Mouse (Mus musculus) hindbrain, embryonic 14.5 days (tissue): ENCODE results near the gene Cenpm. TPM values are rescaled to one million over a fixed set of nuclear protein-coding genes. Genes with fewer than 3 reads are reported as not detected.
A peak's percentile ranks its signal among the peaks of the same experiment; 100 is the strongest.

Source experiments
- ATAC-seq: fragments of 200-750 bp; cut with Nextera tagmentation; 2 replicates; pipeline ENCODE4 v1.8.0; 2017; ENCODE audit warnings: moderate number of reproducible peaks, mild to moderate bottlenecking, moderate TSS enrichment, moderate library complexity; ENCODE audit not compliant: low FRiP score
- DNase-seq: peaks from one replicate; pipeline ENCODE4 v3.0.0-alpha.2; 2015; ENCODE audit warnings: low spot score
- H3K27ac ChIP-seq: fragments of 300-500 bp; sonication (generic); 2 replicates; pipeline ENCODE4 v1.5.1; 2014; ENCODE audit warnings: mild to moderate bottlenecking, moderate library complexity
- H3K27me3 ChIP-seq: fragments of 300-500 bp; sonication (generic); 2 replicates; pipeline ENCODE4 v1.6.1; 2014; ENCODE audit warnings: mild to moderate bottlenecking, low read length, mixed read lengths; ENCODE audit not compliant: control insufficient read depth, insufficient read depth
- H3K36me3 ChIP-seq: fragments of 300-500 bp; sonication (generic); replicated peaks from 2 replicates; pipeline ENCODE4 v1.6.1; 2014; ENCODE audit not compliant: control insufficient read depth, insufficient read depth
- H3K4me1 ChIP-seq: fragments of 300-500 bp; sonication (generic); replicated peaks from 2 replicates; pipeline ENCODE4 v1.6.1; 2014; ENCODE audit warnings: antibody characterized with exemption, low read length, mixed read lengths; ENCODE audit not compliant: control insufficient read depth, insufficient read depth
- H3K4me2 ChIP-seq: fragments of 300-500 bp; sonication (generic); replicated peaks from 2 replicates; pipeline ENCODE4 v1.6.1; 2014; ENCODE audit warnings: mild to moderate bottlenecking, moderate library complexity
- H3K4me3 ChIP-seq: fragments of 300-500 bp; sonication (generic); replicated peaks from 2 replicates; pipeline ENCODE4 v1.5.1; 2014; ENCODE audit warnings: mild to moderate bottlenecking, low read length
- H3K9ac ChIP-seq: fragments of 300-500 bp; sonication (generic); 2 replicates; pipeline ENCODE4 v1.6.1; 2014
- H3K9me3 ChIP-seq: fragments of 300-500 bp; sonication (generic); 2 replicates; pipeline ENCODE4 v1.6.1; 2016; ENCODE audit warnings: low read length; ENCODE audit not compliant: control insufficient read depth
- WGBS: fragments of 180-500 bp; shearing (Covaris S2); extraction: QIAGEN DNeasy Blood & Tissue Kit; methylation state at CpG from one replicate; pipeline ENCODE4 v1.1.7; 2014; 5-methylcytosine and 5-hydroxymethylcytosine counted together
- polyA plus RNA-seq: library from polyadenylated mRNA; unstranded; fragments of >200 nt; fragmentation: Nextera tagmentation; extraction: Ambion mirVana; gene quantifications from 2 replicates; pipeline ENCODE4 v1.2.1, GENCODE M21; 2014

The Cenpm gene
- polyA plus RNA-seq, 1 experiment from 2014 or later, result 18.0 TPM

DNA sequence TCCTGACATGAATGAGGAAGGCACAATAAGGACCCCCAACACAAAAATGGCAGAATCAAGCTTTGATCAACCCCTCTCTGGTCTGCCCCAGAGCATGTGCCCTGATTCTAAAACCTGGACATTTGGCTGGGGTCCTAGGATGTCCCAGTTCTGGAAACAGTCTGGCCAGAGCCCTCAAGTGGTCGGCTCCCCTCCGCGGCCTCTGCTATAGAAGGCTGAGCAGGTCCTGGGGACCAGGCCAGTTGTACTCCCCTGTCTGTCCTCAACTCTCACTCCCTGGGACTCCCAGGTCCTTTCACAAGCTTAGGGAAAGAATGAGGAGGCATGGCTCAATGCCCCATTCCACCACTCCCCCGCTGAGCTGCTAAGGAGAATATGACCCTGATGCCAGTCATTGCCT is 31.3 kb downstream of the Cenpm start:
- H3K9me3 ChIP-seq, result no peaks in the 10 kb centered on the region
- no peaks in the 10 kb centered on the region for H3K36me3 ChIP-seq
- H3K4me1 ChIP-seq, result peaks cover 10% of the 10 kb centered on the region; the same call in 1 of the 2 replicates
- peaks cover 78% of the 10 kb centered on the region for H3K27me3 ChIP-seq
- H3K4me3 ChIP-seq, result no peak overlapping the region
- no peak overlapping the region for H3K9ac ChIP-seq
- ATAC-seq (no peak), DNase-seq (no peak)
- H3K27ac ChIP-seq, result no peak overlapping the region
- WGBS, result 5% methylated on average over 4 of the region's 4 CpGs
- no peak overlapping the region for H3K4me2 ChIP-seq

DNA sequence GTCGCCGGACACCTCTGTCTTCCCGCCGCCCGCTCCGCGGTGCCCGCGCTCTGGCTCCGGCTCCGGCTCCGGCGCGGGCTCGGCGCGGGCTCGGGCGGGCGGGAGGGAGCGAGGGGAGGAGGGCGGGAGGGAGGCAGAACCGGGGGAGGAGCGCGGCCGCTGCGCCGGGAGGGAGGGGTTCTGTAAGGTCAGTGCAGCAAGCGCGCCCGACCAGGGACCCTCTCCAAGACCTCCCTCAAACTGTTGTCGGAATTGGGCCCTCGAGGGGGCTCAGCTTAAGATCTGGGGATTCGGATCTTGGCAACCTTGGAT is 31.8 kb downstream of the Cenpm start, which contains the start of gene Shisa8:
Gene Shisa8 (minus strand): TSS at position 64 of the 312 bp plus-strand sequence.
- Histone ChIP-seq H3K9ac (peak within 1 kb of the TSS; percentile 53), H3K27ac (no peak within 1 kb of the TSS), H3K4me1 (peaks cover 11% of the 10 kb centered on the region; the same call in 1 of the 2 replicates), H3K27me3 (peaks cover 78% of the 10 kb centered on the region), H3K4me2 (peak within 1 kb of the TSS; percentile 73), H3K36me3 (no peaks in the 10 kb centered on the region), H3K9me3 (no peaks in the 10 kb centered on the region), H3K4me3 (peak within 1 kb of the TSS; percentile 44)
- 0% methylated on average over 30 of the region's 34 CpGs for WGBS
- DNase-seq, result no peak
- no peak; the same call in 1 of the 2 replicates for ATAC-seq

DNA sequence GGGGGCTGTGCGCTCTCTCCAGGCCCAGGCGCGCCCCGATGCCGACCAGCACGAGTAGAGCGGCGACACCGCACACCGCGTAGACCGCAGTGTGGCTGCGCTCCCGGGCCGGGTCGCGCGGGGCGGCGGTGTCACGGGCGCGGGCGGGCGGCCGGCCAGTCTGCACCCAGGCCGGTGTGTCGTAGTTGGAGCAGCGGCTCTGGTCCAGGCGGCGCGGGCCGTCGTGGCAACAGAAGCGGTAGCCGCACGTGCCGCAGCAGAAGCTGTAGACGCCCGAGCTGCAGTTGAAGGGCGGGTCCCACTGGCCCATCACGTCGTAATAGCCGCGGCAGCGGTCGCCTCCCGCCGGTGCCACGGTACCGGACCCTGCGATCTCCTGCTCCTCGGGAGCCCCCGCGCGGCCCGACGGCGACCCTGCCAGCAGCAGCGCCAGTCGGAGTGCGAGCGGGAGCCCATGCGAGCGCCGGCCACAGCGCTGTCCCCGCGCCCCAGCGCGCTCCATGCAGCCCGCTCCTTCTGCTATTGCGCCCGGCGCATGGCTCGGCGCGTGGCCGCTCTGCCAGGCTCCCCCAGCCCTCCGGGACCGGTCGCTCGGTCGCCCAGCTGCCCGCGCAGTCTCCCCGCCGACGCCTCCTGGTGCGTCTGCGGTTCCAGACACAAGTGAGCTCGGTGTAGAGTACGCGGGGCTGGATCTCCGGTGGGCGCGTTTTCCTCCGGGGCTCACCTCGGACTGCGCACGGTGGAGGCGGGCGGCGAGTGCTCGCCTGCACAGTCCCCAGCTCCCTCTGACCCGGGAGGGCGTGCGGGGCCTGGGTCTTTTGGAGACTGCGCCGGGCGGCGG is 32.4 kb downstream of the Cenpm start:
- H3K4me3 ChIP-seq, result peak overlapping the region; percentile 44
- under 1% methylated on average over 107 of the region's 112 CpGs for WGBS
- peaks cover 15% of the 10 kb centered on the region for H3K4me1 ChIP-seq
- no peak for DNase-seq
- H3K36me3 ChIP-seq, result no peaks in the 10 kb centered on the region
- peak overlapping the region; percentile 73 for H3K4me2 ChIP-seq
- H3K27me3 ChIP-seq, result peaks cover 80% of the 10 kb centered on the region
- H3K9me3 ChIP-seq, result no peaks in the 10 kb centered on the region
- H3K27ac ChIP-seq, result no peak overlapping the region
- ATAC-seq, result peak; percentile 52
- peak overlapping the region; percentile 53 for H3K9ac ChIP-seq

DNA sequence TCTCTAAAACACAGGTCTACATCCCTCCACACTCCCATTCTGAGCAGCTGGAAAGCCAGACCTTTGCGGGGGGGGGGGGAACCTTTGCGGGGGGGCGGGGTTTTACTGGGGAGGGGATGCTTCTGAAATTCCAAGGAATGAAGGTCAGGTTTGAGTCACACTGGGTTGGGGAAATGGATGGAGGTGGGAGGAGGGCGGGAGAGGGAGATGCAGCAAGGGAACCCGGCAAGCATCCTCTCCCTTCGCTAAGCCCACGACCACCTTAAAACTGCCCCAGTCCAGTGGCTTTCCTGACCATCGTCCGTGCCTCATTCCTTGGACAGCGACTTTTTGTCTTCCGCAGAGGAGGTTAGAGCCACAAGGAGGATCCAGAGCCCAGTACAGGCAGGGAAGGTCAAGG is 33.3 kb downstream of the Cenpm start:
- Histone ChIP-seq H3K9me3 (no peaks in the 10 kb centered on the region), H3K27ac (no peak overlapping the region), H3K4me3 (peak overlapping the region; percentile 44), H3K4me1 (peaks cover 24% of the 10 kb centered on the region), H3K27me3 (peaks cover 88% of the 10 kb centered on the region), H3K9ac (0 out of 2 replicates have a peak overlapping the region, but pooled peaks have one; percentile 7), H3K36me3 (peaks cover under 1% of the 10 kb centered on the region; the same call in 1 of the 2 replicates), H3K4me2 (peak overlapping the region; percentile 73; the same call in 1 of the 2 replicates)
- DNase-seq, result no peak
- no peak for ATAC-seq
- 1% methylated on average over 11 of the region's 11 CpGs for WGBS

DNA sequence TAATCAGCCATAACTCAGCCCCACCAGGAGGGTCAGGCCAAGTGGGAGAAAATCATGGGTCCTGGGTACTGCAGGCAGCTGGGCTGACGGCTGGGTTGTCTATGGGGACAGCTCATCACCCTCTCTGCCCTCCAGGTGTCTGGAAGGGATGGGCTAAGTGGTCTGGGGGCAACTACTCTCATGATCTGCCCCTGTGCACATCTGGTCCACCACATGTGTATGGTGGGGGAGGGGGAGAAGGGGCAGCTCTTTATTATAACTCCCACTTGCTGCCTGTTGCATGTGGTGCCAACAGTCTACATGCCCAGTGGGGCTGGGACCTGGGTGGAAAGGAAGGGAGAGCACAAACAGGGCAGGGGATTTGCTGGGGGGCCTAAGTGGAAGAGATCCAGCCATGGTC is 33.7 kb downstream of the Cenpm start:
- peaks cover 88% of the 10 kb centered on the region for H3K27me3 ChIP-seq
- DNase-seq, result no peak
- H3K4me3 ChIP-seq, result no peak overlapping the region
- H3K4me1 ChIP-seq, result peaks cover 25% of the 10 kb centered on the region
- no peak for ATAC-seq
- H3K36me3 ChIP-seq, result peaks cover 5% of the 10 kb centered on the region; the same call in 1 of the 2 replicates
- no peak overlapping the region for H3K4me2 ChIP-seq
- 29% methylated on average over 1 of the region's 1 CpGs for whole genome bisulfite sequencing
- H3K27ac ChIP-seq, result no peak overlapping the region
- H3K9me3 ChIP-seq, result no peaks in the 10 kb centered on the region
- no peak overlapping the region for H3K9ac ChIP-seq

DNA sequence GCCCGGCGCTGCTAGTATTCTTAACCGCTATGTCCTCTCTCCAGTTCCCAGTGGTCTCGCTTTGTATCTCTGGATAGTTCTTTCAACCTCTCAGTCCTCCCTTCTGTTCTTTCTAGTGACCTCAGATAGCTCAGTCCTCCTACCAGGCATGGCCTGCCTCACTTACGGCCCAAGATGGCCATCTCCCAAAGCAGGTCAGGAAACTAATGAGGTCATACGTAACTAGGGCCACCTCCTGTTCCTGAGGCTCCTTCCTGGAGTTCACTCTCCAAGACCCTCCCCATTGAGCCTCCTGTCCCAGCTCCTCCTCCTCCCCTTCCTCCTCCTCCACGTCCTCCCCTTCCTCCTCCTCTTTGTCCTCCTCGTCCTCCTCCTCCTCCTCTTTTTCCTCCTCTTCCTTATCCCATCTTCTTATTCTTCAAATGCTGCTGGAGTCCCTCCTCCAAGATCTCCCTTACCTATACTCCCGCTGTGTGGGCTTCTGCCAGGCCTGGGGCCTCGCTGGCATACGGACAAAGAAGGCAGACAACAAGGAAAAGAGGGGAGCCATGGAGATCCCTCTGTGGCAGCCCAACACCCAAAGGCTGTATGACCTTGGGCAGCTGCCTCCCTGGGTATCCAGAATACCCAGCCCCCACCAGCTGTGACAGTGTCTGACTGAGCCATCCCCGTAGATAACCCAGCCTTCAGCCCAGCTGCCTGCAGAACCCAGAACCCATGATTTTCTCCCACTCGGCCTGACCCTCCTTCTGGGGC is 35.1 kb downstream of the Cenpm start:
- WGBS, result 76% methylated on average over 13 of the region's 13 CpGs
- Histone ChIP-seq H3K4me3 (no peak overlapping the region), H3K4me1 (peaks cover 25% of the 10 kb centered on the region), H3K36me3 (peaks cover 19% of the 10 kb centered on the region), H3K27me3 (peaks cover 82% of the 10 kb centered on the region), H3K9me3 (no peaks in the 10 kb centered on the region), H3K4me2 (no peak overlapping the region), H3K27ac (no peak overlapping the region), H3K9ac (no peak overlapping the region)
- DNase-seq (no peak), ATAC-seq (no peak)

DNA sequence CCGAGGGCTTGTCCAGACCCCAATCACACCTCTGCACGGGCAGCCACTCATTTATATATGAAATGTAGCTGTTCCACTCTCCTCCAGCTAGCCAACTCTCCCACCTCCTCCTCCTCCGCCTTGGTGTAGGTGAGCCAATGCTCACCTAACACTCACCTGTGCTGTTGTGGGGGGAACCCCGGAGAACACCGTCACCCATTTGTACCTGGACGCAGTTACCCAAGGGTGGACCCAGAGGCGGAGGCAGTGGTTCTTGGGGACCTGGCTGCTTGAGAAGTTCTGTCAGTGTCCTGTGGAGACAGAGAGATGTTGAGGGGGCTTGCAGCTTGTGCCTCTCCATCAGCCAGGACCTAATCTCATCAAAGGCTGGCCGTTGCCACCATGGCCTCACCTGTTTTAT is 36.2 kb downstream of the Cenpm start:
- Histone ChIP-seq H3K4me2 (no peak overlapping the region), H3K9me3 (no peaks in the 10 kb centered on the region), H3K36me3 (peaks cover 30% of the 10 kb centered on the region), H3K4me3 (no peak overlapping the region), H3K27me3 (peaks cover 71% of the 10 kb centered on the region), H3K27ac (no peak overlapping the region), H3K9ac (no peak overlapping the region), H3K4me1 (peaks cover 25% of the 10 kb centered on the region)
- WGBS, result 88% methylated on average over 8 of the region's 8 CpGs
- DNase-seq (no peak), ATAC-seq (no peak)

DNA sequence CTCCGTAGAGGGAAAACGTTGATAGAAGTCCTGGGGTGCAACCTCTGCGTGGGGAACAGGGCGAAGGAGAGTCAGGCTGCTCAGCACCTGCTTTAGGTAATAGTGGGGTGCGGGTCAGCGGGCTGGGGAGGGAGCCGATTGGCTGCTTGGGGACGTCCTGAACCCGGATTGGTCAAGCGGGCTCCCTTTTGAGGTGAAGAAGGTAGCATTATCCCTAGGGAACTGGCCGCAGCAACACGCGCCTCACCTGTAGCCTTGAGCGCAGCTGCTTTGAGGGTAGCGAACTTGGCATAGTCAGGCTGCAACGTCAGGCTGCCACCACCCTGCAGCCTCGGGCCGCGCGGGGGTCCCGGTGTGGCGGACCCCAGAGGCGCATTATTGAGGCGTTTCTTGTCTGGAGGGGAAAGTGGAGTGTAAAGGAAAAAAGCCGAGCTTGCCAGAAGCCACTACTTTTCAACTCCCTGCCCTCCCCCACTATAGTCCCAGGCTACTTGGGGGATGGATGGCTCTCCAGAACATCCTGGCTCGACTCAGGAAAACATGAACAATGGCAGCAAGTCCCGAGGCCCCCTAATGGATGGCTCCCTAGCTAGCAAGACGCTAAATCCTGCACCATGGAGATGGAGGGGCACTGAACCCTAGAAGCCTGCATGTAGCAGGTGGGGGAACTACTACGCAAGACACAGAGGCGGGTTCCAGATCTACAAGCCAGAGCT is 36.9 kb downstream of the Cenpm start:
- WGBS, result 13% methylated on average over 30 of the region's 30 CpGs
- H3K4me3 ChIP-seq, result no peak overlapping the region
- peaks cover 37% of the 10 kb centered on the region for H3K36me3 ChIP-seq
- no peaks in the 10 kb centered on the region for H3K9me3 ChIP-seq
- H3K4me2 ChIP-seq, result peak overlapping the region; percentile 30
- peaks cover 65% of the 10 kb centered on the region for H3K27me3 ChIP-seq
- no peak overlapping the region for H3K27ac ChIP-seq
- no peak for DNase-seq
- no peak for ATAC-seq
- no peak overlapping the region for H3K9ac ChIP-seq
- H3K4me1 ChIP-seq, result peaks cover 25% of the 10 kb centered on the region

DNA sequence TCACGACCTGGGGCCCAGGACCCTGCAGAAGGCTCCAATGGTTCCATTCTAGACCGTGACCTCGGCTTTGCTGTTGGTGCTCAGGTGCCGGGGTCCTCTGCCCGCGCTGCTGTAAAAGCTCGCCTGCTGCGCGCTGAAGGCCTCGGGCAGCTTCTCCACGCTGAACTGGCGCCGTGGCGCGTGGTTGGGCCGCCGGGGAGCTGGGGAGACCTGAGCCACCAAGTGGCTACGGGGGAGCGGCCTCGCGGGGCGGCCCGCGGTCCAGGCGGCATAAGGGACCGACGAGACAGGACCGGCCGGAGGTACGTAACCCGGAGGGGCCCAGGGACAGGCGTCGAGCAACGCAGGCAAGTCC is 37.5 kb downstream of the Cenpm start:
- Histone ChIP-seq H3K4me3 (no peak overlapping the region), H3K9me3 (no peaks in the 10 kb centered on the region), H3K4me2 (peak overlapping the region; percentile 30), H3K4me1 (peaks cover 23% of the 10 kb centered on the region), H3K36me3 (peaks cover 42% of the 10 kb centered on the region), H3K27me3 (peaks cover 59% of the 10 kb centered on the region), H3K9ac (no peak overlapping the region), H3K27ac (no peak overlapping the region)
- DNase-seq (no peak), ATAC-seq (no peak)
- WGBS, result 16% methylated on average over 34 of the region's 34 CpGs
